Mouse (Mus musculus) ES-E14 (cell line): ENCODE results near the gene Slc5a12.

ENCODE experiments used
- CHD2 ChIP-seq: IDR thresholded peaks from 2 replicates; pipeline ENCODE4 v1.6.1; 2014; ENCODE audit warnings: mild to moderate bottlenecking, low read depth, low read length, inconsistent platforms
- HCFC1 ChIP-seq: IDR thresholded peaks from 2 replicates; pipeline ENCODE4 v1.6.1; 2012; ENCODE audit warnings: low read length, inconsistent platforms, borderline replicate concordance; ENCODE audit not compliant: insufficient read depth
- MAFK ChIP-seq: IDR thresholded peaks from 2 replicates; pipeline ENCODE4 v1.6.1; 2014; ENCODE audit warnings: mild to moderate bottlenecking, low read depth, low read length, inconsistent platforms; ENCODE audit not compliant: insufficient read depth
- ZC3H11A ChIP-seq: IDR thresholded peaks from 2 replicates; pipeline ENCODE4 v1.6.1; 2012; ENCODE audit warnings: low read depth, mild to moderate bottlenecking, inconsistent platforms, low read length, borderline replicate concordance

DNA sequence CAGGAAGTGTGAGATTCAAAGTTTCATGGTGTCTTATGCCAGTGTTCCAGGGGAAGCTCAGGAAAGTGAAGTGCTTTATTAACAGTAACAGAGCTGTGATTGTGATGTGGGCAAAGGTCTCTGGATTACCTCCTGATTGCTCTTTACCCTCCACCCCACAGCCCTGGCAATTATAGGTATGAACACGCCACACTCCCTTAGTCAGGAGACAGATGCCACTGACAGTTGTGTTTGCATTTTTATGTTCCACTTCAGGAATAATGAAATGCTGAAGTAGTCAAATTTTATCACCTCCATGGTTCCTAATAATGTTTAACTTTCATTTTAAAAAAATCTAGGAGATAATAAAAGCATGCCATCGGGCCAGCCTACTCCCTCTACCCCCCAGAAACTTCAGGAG is at the start of gene Slc5a12:
- no peak for TF ChIP-seq CHD2
- TF ChIP-seq ZC3H11A, result no peak
- no peak for TF ChIP-seq HCFC1
- TF ChIP-seq MAFK, result no peak
